Mouse (Mus musculus) E14TG2a.4 (cell line): Measurements from ENCODE around the gene Twf1.

ENCODE experiments used
- H3K27me3 ChIP-seq: 2 replicates; pipeline ENCODE4 v1.6.1; 2014; ENCODE audit warnings: low read length, control low read depth; ENCODE audit not compliant: insufficient read depth
- H3K36me3 ChIP-seq: 2 replicates; pipeline ENCODE4 v1.6.1; 2014; ENCODE audit warnings: low read length, control low read depth; ENCODE audit not compliant: insufficient read depth
- H3K4me1 ChIP-seq: replicated peaks from 2 replicates; pipeline ENCODE4 v1.6.1; 2014; ENCODE audit warnings: low read depth, low read length, control low read depth
- H3K4me3 ChIP-seq: replicated peaks from 2 replicates; pipeline ENCODE4 v1.5.1; 2014; ENCODE audit warnings: mild to moderate bottlenecking, low read length
- H3K9me3 ChIP-seq: 2 replicates; pipeline ENCODE4 v1.6.1; 2014; ENCODE audit warnings: low read length, control low read depth
- CTCF ChIP-seq: conservative IDR thresholded peaks from 2 replicates; pipeline ENCODE4 v1.5.1; 2014; ENCODE audit warnings: low read length
- NANOG ChIP-seq: IDR thresholded peaks from 2 replicates; pipeline ENCODE4 v1.6.1; 2014; ENCODE audit warnings: borderline replicate concordance, low read length, mixed read lengths
- POU5F1 ChIP-seq: IDR thresholded peaks from 2 replicates; pipeline ENCODE4 v1.6.1; 2014; ENCODE audit warnings: low read length, borderline replicate concordance

The Twf1 gene

DNA sequence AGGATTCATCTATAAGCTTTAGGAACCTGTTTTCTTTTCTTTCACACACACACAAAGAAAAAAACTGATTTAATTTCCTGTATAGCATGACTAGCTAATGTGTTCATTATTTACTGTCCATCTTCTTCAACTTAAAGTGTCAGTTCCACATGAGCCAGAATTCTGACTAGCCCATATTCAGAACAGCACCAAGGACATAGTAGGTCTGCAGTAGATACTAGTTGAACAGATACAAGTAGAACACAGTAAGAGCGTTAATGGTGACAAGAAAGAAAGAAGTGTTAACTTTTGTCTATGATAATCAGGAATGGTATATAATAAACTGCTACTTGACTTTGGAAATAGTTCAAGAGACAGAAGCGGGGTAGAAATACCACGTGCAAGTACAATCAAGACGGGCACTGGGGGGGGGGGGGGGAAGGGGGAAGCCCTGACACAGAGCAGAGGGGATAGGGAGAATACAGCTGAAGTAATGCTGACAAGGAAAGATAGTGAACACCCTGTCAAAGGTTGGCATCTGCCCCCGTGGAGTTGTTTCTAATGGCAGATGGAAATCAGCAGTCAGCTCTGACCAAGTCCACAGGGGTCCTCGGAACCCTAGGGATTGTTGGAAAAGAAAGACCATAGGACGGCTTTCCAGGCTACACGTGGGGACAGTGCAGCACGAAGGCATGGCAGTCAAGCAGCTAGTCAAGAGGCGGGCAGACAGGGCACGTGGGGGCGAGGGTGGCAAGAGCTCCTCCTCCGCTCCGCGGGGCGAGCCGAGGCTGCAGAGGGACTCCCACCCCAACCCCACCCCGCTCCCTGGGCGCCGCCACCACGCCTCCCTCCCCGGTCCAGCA lies 46.9 kb downstream of the Twf1 start:
- peaks cover 14% of the 10 kb centered on the region for H3K27me3 ChIP-seq
- TF ChIP-seq NANOG (no peak), POU5F1 (no peak), CTCF (no peak)

DNA sequence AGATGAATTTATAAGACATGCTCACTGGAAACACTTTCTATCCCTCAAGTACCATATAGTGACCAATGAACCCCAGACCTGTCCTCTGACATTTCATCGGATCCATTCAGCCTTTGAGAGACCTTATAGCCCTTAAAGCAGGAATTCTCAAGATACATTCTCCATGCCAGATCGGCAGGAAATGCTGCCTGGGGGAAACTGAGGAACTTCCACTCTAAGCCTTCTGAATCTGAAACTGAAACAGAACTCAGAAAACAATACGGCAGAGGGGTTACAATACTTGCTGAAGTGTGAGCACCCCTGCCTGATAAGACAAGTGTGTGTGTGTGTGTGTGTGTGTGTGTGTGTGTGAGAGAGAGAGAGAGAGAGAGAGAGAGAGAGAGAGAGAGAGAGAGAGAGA lies 50.4 kb downstream of the Twf1 start:
- Histone ChIP-seq H3K9me3 (no peaks in the 10 kb centered on the region), H3K4me3 (no peak overlapping the region), H3K4me1 (peaks cover 15% of the 10 kb centered on the region; the same call in 1 of the 2 replicates), H3K36me3 (no peaks in the 10 kb centered on the region), H3K27me3 (peaks cover 9% of the 10 kb centered on the region)
- no peak for TF ChIP-seq CTCF
- no peak for TF ChIP-seq NANOG

More for the DNA sequence above, 46.9 kb downstream of the Twf1 start:
- H3K4me3 ChIP-seq: peak overlapping the region; percentile 90
- peaks cover 12% of the 10 kb centered on the region; the same call in 1 of the 2 replicates for H3K4me1 ChIP-seq
- H3K36me3 ChIP-seq: no peaks in the 10 kb centered on the region
- H3K9me3 ChIP-seq: no peaks in the 10 kb centered on the region

DNA sequence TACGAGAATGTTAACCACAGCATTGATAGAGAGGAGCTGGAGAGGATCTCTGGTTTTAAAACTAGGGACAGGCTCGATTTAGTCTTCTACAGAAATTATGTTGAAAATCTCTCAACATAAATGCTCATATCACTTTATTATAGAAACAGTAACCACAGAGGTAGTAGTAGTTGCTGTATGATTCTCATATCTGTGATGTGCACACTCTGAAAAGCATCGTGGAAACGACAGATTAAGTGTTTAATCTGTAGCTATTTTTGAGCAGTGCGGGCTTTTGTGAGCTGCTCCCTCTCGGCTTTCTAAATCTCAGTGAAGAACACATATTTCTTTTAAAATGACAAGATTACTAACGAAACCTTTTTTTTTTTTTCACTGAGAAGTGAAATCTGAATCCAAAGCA lies 54.2 kb downstream of the Twf1 start:
- no peaks in the 10 kb centered on the region for H3K9me3 ChIP-seq
- no peak overlapping the region for H3K4me3 ChIP-seq
- H3K36me3 ChIP-seq: peaks cover 7% of the 10 kb centered on the region; the same call in 1 of the 2 replicates
- peaks cover 4% of the 10 kb centered on the region; the same call in 1 of the 2 replicates for H3K4me1 ChIP-seq
- peaks cover 3% of the 10 kb centered on the region; the same call in 1 of the 2 replicates for H3K27me3 ChIP-seq
- TF ChIP-seq CTCF: no peak
- TF ChIP-seq NANOG: no peak
- no peak for TF ChIP-seq POU5F1

DNA sequence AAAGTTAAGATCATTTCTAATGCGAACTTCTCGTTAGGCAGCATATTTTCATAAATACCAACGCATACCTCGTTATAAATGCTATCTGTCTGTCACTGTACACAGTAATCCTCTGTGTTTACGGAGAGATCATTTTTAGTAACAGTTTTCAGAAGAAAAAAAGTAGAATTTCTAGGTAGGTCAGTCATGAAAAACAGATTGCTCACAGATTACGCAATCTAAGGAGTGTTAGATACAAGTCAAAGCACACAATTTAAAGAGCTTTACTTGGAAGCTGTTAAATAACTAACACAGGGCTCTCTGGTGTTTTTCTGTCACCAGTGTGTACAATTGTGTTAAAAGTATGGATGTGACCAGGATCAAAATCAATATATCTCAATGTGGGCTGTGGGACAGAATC lies 56.7 kb downstream of the Twf1 start:
- Histone ChIP-seq H3K4me1 (peaks cover 4% of the 10 kb centered on the region; the same call in 1 of the 2 replicates), H3K9me3 (no peaks in the 10 kb centered on the region)
- no peak for TF ChIP-seq POU5F1
- TF ChIP-seq CTCF: no peak
- TF ChIP-seq NANOG: no peak

DNA sequence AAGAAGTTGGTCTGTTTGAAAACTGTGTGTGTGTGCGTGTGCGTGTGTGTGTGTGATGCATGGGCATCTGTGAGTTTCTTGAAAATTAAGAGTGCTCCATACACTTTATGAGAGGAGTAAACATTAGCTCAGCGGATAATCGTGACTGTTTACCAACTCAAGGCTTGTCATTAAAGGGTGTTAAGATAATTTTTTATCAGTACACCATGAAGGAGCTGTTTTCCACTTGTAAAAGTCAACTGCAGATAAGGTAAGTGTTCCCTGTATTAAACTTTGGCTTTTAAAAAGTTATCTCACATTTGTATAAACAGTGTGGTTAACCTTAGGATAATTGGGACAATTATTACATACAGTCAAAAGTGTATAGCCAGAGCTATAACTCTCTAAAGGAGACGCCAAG lies 57.4 kb downstream of the Twf1 start:
- Histone ChIP-seq H3K4me1 (peaks cover 4% of the 10 kb centered on the region; the same call in 1 of the 2 replicates), H3K36me3 (peaks cover 7% of the 10 kb centered on the region; the same call in 1 of the 2 replicates), H3K4me3 (no peak overlapping the region), H3K27me3 (no peaks in the 10 kb centered on the region), H3K9me3 (no peaks in the 10 kb centered on the region)
- TF ChIP-seq NANOG: no peak
- TF ChIP-seq POU5F1: no peak
- no peak for TF ChIP-seq CTCF

More for the DNA sequence above, 56.7 kb downstream of the Twf1 start:
- H3K36me3 ChIP-seq: peaks cover 7% of the 10 kb centered on the region; the same call in 1 of the 2 replicates
- no peak overlapping the region for H3K4me3 ChIP-seq
- H3K27me3 ChIP-seq: no peaks in the 10 kb centered on the region

DNA sequence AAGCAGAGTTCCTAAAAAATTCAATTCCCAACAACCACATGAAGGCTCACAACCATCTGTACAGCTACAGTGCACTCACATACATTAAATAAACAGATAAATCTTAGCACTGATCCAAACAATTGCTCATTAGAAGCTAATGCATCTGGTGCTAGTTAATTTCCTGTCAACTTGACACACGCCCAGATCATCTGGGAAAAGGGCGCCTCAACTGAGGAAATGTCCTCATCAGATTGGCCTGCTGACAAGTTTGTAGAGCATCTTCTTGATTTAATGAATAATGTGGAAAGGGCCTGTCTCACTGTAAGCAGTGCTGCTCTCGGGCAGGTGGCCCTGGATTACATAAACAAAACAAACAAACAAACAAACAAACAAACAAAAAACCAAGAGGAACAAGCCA lies 59.2 kb downstream of the Twf1 start:
- Histone ChIP-seq H3K36me3 (peaks cover 7% of the 10 kb centered on the region; the same call in 1 of the 2 replicates), H3K4me3 (no peak overlapping the region), H3K27me3 (no peaks in the 10 kb centered on the region), H3K9me3 (no peaks in the 10 kb centered on the region), H3K4me1 (no peaks in the 10 kb centered on the region)
- TF ChIP-seq CTCF: no peak
- TF ChIP-seq POU5F1: no peak
- TF ChIP-seq NANOG: no peak
